In the genomic region with DNA sequence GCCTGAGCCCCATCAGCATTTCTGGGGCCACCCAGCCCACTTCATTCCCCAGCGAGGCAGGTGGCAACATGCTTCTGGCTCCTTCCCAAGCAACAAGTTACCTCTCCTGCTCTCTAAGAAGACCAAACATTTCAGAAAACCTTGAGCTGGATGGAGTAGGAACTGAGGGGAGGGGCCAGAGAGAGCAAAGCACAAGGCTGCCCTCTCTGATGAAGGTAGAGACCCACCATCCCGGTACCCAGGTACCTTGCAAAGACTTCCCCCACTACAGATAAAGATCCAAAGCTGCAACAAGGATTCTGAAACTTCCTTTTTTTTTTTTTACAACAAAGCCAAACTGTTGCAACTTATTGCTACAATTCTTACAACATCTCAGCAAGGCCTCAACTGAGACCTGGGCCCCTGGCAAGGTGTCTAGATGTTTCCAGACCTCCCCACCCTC, we compare ENCODE assay signal across 15 mouse cellular contexts. TPM values are rescaled to one million over a fixed set of nuclear protein-coding genes. Genes with fewer than 3 reads are reported as not detected.
DNase-seq lines count a peak whose midpoint lies in the region; ATAC-seq and TF ChIP-seq lines count a peak whose summit lies in the region.
"Had no signal": no experiment of that assay in that cellular context is flagged by ENCODE, and none has a peak within 500 bp of the region (broad histone marks: within the 10 kb centered on the region; RNA-seq: fewer than 3 reads in every experiment).

No protein-coding gene starts in this region.

- DNase-seq in cerebellum, adult 9-11 months, result peak; percentile 30
- no peak for DNase-seq in cerebellum, postnatal 10 days
- peak; percentile 66 to 77 for DNase-seq in lung, adult 18-20 months
- no peak for DNase-seq in lung, adult 2 months
- DNase-seq in liver, embryonic 13.5 days, result no peak
- no peak for DNase-seq in left cerebral cortex, adult 9 months (ENCODE audit: low spot score in 2 of 2)
- DNase-seq in hindbrain, embryonic 11.5 days (ENCODE audit: low spot score), result no peak
- DNase-seq: cerebellum, postnatal 36 days; layer of hippocampus, postnatal 36 days had no signal

- H3K27me3 ChIP-seq in liver, embryonic 13.5 days, result no peaks in the 10 kb centered on the region
- H3K27me3 ChIP-seq in small intestine, adult 2 months (ENCODE audit: control insufficient read depth, insufficient read depth, low read length), result no peaks in the 10 kb centered on the region
- H3K27me3 ChIP-seq in hindbrain, embryonic 11.5 days (ENCODE audit: control insufficient read depth, insufficient read depth, low read length), result no peaks in the 10 kb centered on the region
- H3K27me3 ChIP-seq: forebrain, embryonic 13.5 days; neural tube, embryonic 15.5 days; Patski had no signal

- WGBS in lung, adult 2 months, result 40% methylated on average over 2 of the region's 2 CpGs
- WGBS in liver, embryonic 13.5 days (ENCODE audit: insufficient replicate concordance), result 49% methylated on average over 2 of the region's 2 CpGs
- WGBS in small intestine, adult 2 months, result 25% methylated on average over 2 of the region's 2 CpGs
- WGBS in hindbrain, embryonic 11.5 days, result 88% methylated on average over 2 of the region's 2 CpGs

- ATAC-seq in liver, embryonic 13.5 days (ENCODE audit: low read depth), result no peak
- ATAC-seq in hindbrain, embryonic 11.5 days (ENCODE audit: low FRiP score), result no peak
- ATAC-seq: forebrain, embryonic 13.5 days; Patski had no signal

- TF ChIP-seq CTCF in lung, adult 2 months (IDR thresholded peaks at IDR 0.05; ENCODE audit: insufficient read depth, low read length), result no peak
- no peak for TF ChIP-seq CTCF in small intestine, adult 2 months (IDR thresholded peaks at IDR 0.05; ENCODE audit: extremely low read depth, insufficient read length, insufficient replicate concordance, low read depth, low read length)

- H3K9me3 ChIP-seq in liver, embryonic 13.5 days (replicated peaks), result no peaks in the 10 kb centered on the region
- no peaks in the 10 kb centered on the region for H3K9me3 ChIP-seq in hindbrain, embryonic 11.5 days (ENCODE audit: control insufficient read depth, low read length)
- H3K9me3 ChIP-seq: forebrain, embryonic 13.5 days; neural tube, embryonic 15.5 days had no signal

- H3K27ac ChIP-seq in liver, embryonic 13.5 days, result 0 out of 2 replicates have a peak overlapping the region, but pooled peaks have one; percentile 40
- H3K27ac ChIP-seq in small intestine, adult 2 months (ENCODE audit: insufficient read depth, low read depth, low read length), result peak overlapping the region; percentile 75
- no peak overlapping the region for H3K27ac ChIP-seq in hindbrain, embryonic 11.5 days (ENCODE audit: low read depth, low read length)
- H3K27ac ChIP-seq: forebrain, embryonic 13.5 days; neural tube, embryonic 15.5 days had no signal

- H3K4me3 ChIP-seq in lung, adult 2 months (replicated peaks; ENCODE audit: extremely low read depth, low read depth, low read length), result no peak overlapping the region
- H3K4me3 ChIP-seq in liver, embryonic 13.5 days (replicated peaks), result no peak overlapping the region
- no peak overlapping the region for H3K4me3 ChIP-seq in small intestine, adult 2 months (ENCODE audit: low read depth, low read length)
- no peak overlapping the region for H3K4me3 ChIP-seq in hindbrain, embryonic 11.5 days (ENCODE audit: low read depth, low read length)
- H3K4me3 ChIP-seq: forebrain, embryonic 13.5 days; neural tube, embryonic 15.5 days had no signal

- peaks cover 37% of the 10 kb centered on the region for H3K36me3 ChIP-seq in liver, embryonic 13.5 days
- H3K36me3 ChIP-seq in small intestine, adult 2 months (ENCODE audit: control insufficient read depth, insufficient read depth, low read length), result peaks cover 10% of the 10 kb centered on the region
- no peaks in the 10 kb centered on the region for H3K36me3 ChIP-seq in hindbrain, embryonic 11.5 days (ENCODE audit: control insufficient read depth, insufficient read depth, low read length)

- H3K9ac ChIP-seq in liver, embryonic 13.5 days, result no peak overlapping the region
- H3K9ac ChIP-seq in hindbrain, embryonic 11.5 days (ENCODE audit: low read depth, low read length), result no peak overlapping the region
- H3K9ac ChIP-seq: forebrain, embryonic 13.5 days; neural tube, embryonic 15.5 days had no signal

- no peak for TF ChIP-seq POLR2A in lung, adult 2 months (IDR thresholded peaks at IDR 0.05; ENCODE audit: borderline replicate concordance, extremely low read depth, low read depth, low read length)
- TF ChIP-seq POLR2A in small intestine, adult 2 months (IDR thresholded peaks at IDR 0.05; ENCODE audit: low read depth, low read length), result no peak

- peaks cover 75% of the 10 kb centered on the region for H3K4me1 ChIP-seq in lung, adult 2 months (ENCODE audit: control insufficient read depth, insufficient read depth, low read length)
- H3K4me1 ChIP-seq in liver, embryonic 13.5 days (replicated peaks), result peaks cover 96% of the 10 kb centered on the region
- H3K4me1 ChIP-seq in small intestine, adult 2 months (ENCODE audit: control insufficient read depth, insufficient read depth, insufficient read length, low read length), result peaks cover 72% of the 10 kb centered on the region
- H3K4me1 ChIP-seq in hindbrain, embryonic 11.5 days (replicated peaks; ENCODE audit: control insufficient read depth, insufficient read depth, low read length), result peaks cover 4% of the 10 kb centered on the region

- H3K4me2 ChIP-seq in liver, embryonic 13.5 days, result no peak overlapping the region
- no peak overlapping the region for H3K4me2 ChIP-seq in hindbrain, embryonic 11.5 days (replicated peaks; ENCODE audit: low read depth, low read length)
- H3K4me2 ChIP-seq: forebrain, embryonic 13.5 days; heart, embryonic 11.5 days; midbrain, embryonic 11.5 days; neural tube, embryonic 15.5 days had no signal

RNA-seq across cellular contexts. Expression of a gene that starts 10.8 kb away (rescaled TPM):
- 133 and 162 TPM in 2 replicates for polyA plus RNA-seq in lung, adult 2 months (2012; rRNA removed)
- polyA plus RNA-seq in liver, embryonic 13.5 days (2015; fragmentation: Nextera tagmentation; extraction: Ambion mirVana), result 18.3 and 22.2 TPM in 2 replicates
- polyA plus RNA-seq in small intestine, adult 2 months (2012; rRNA removed), result 44.8 and 89.4 TPM in 2 replicates
- polyA plus RNA-seq in hindbrain, embryonic 11.5 days (2014; fragmentation: Nextera tagmentation; extraction: Ambion mirVana), result 20.7 and 29.8 TPM in 2 replicates

Comparison
In these comparisons a context has a peak if more than half of its experiments do, and no peak if none do; other contexts are left out.
1. DNase-seq: peak in cerebellum, adult 9-11 months (single experiment) and lung, adult 18-20 months (2 of 2); none in cerebellum, postnatal 10 days (0 of 2), lung, adult 2 months (single experiment), liver, embryonic 13.5 days (single experiment), left cerebral cortex, adult 9 months (0 of 2) and hindbrain, embryonic 11.5 days (single experiment).